Mouse (Mus musculus): Measurements from ENCODE around the gene Jmjd8.
"Not testable (repeated sequence)": the region's sequence is repeated elsewhere in the genome, so short reads cannot be mapped to it uniquely, and the experiment has no call there.

The Jmjd8 gene

GRCm38 (mm10) chr17:25860832-25861703, 32.4 kb downstream of the Jmjd8 start, which contains the start of gene Wdr90:
Gene Wdr90 (minus strand): TSS chr17:25861501.
- peak; percentile 91 for DNase-seq (ENCODE audit: low spot score in 2 of 2)

GRCm38 (mm10) chr17:25861704-25862612, 33.3 kb downstream of the Jmjd8 start:
- no peak for DNase-seq (ENCODE audit: low spot score in 2 of 2)

- no peak for DNase-seq (ENCODE audit: low spot score in 2 of 2)
Measured at GRCm38 (mm10) chr17:25863681-25864080, 35.0 kb downstream of the Jmjd8 start.

- no peak for DNase-seq (ENCODE audit: low spot score in 2 of 2)
Measured at GRCm38 (mm10) chr17:25864311-25864710, 35.6 kb downstream of the Jmjd8 start.

GRCm38 (mm10) chr17:25865288-25865687, 36.6 kb downstream of the Jmjd8 start:
- DNase-seq (ENCODE audit: low spot score in 2 of 2) = no peak

- DNase-seq (ENCODE audit: low spot score in 2 of 2) = no peak
Measured at GRCm38 (mm10) chr17:25866172-25866571, 37.5 kb downstream of the Jmjd8 start.

- DNase-seq (ENCODE audit: low spot score in 2 of 2) = no peak
Measured at GRCm38 (mm10) chr17:25867509-25867835, 38.8 kb downstream of the Jmjd8 start.

- DNase-seq (ENCODE audit: low spot score in 2 of 2) = peak; percentile 20 to 24
Measured at GRCm38 (mm10) chr17:25867836-25868600, 39.4 kb downstream of the Jmjd8 start.

GRCm38 (mm10) chr17:25868601-25869191, 40.0 kb downstream of the Jmjd8 start, which contains the start of gene Mcrip2:
Gene Mcrip2 (minus strand): TSS chr17:25868764.
- peak; percentile 71 to 74 for DNase-seq (ENCODE audit: low spot score in 2 of 2)

- DNase-seq (ENCODE audit: low spot score in 2 of 2) = no peak
Measured at GRCm38 (mm10) chr17:25869498-25869897, 40.8 kb downstream of the Jmjd8 start.

GRCm38 (mm10) chr17:25869954-25870353, 41.3 kb downstream of the Jmjd8 start:
- DNase-seq (ENCODE audit: low spot score in 2 of 2) = no peak

GRCm38 (mm10) chr17:25871566-25871965, 42.9 kb downstream of the Jmjd8 start:
- not testable (repeated sequence) for DNase-seq (ENCODE audit: low spot score in 2 of 2)

- DNase-seq (ENCODE audit: low spot score in 2 of 2) = no peak
Measured at GRCm38 (mm10) chr17:25872676-25873075, 44.0 kb downstream of the Jmjd8 start.

- DNase-seq (ENCODE audit: low spot score in 2 of 2) = no peak
Measured at GRCm38 (mm10) chr17:25873405-25874147, 44.9 kb downstream of the Jmjd8 start.

GRCm38 (mm10) chr17:25874148-25874720, 45.6 kb downstream of the Jmjd8 start:
- DNase-seq (ENCODE audit: low spot score in 2 of 2) = no peak

GRCm38 (mm10) chr17:25874721-25875170, 46.1 kb downstream of the Jmjd8 start, which contains the start of gene Mettl26:
Gene Mettl26 (plus strand): TSS chr17:25875074.
- peak; percentile 88 to 95 for DNase-seq (ENCODE audit: low spot score in 2 of 2)

- DNase-seq (ENCODE audit: low spot score in 2 of 2) = peak; percentile 89
Measured at GRCm38 (mm10) chr17:25875171-25876136, 46.8 kb downstream of the Jmjd8 start.

- DNase-seq (ENCODE audit: low spot score in 2 of 2) = no peak
Measured at GRCm38 (mm10) chr17:25876347-25876915, 47.8 kb downstream of the Jmjd8 start.

Data from spleen, postnatal 36 days (tissue).